Mouse (Mus musculus) gastrocnemius, adult 8-10 months (tissue): ENCODE results near the gene Ccnk. TPM values are rescaled to one million over a fixed set of nuclear protein-coding genes. Genes with fewer than 3 reads are reported as not detected.
A peak's percentile ranks its signal among the peaks of the same experiment; 100 is the strongest.

Source experiments
- DNase-seq, 2 experiments: peaks; one replicate each; pipeline ENCODE4 v3.0.0; 2022; ENCODE audit warnings: low spot score in 2 of 2
- total RNA-seq, 4 experiments: library from RNA; stranded (reverse); gene quantifications; 2 replicates each; pipeline ENCODE4 v1.2.4; 2022

Ccnk gene
- total RNA-seq, 4 experiments from 2014 or later = 133 to 150 (median 139) TPM

- peak; percentile 74 to 77 for DNase-seq
These were observed 8.2 kb downstream of the Ccnk start for GRCm38 (mm10) chr12:108187541-108188091.

GRCm38 (mm10) chr12:108193878-108194277, 14.5 kb downstream of the Ccnk start:
- DNase-seq = no peak

- DNase-seq = no peak
These were observed 16.4 kb downstream of the Ccnk start for GRCm38 (mm10) chr12:108195761-108196160.

- DNase-seq = no peak
These were observed 19.1 kb downstream of the Ccnk start for GRCm38 (mm10) chr12:108198447-108198846.

DNA sequence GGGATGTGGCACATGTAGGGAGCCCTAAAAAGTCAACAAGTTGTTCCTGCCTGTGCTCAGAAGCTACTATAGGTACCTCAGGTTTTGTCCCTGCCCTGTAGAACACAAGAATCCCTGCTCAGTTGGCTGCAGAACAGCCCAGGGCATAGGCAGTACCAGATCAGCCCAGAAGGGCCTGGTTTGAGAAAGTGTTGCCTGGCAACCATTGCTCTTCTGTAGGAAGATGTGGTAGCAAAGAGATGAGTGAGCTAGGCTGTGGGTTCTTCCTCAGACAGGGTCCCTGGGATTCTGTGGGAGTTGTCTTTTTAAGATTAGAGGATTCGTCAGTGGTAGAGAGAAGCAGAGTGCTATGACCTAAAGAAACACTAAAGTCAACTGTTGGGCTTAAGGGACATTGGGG, 20.7 kb downstream of the Ccnk start:
- no peak for DNase-seq

GRCm38 (mm10) chr12:108203895-108204294, 24.5 kb downstream of the Ccnk start:
- no peak for DNase-seq

- no peak for DNase-seq
These were observed 25.6 kb downstream of the Ccnk start for GRCm38 (mm10) chr12:108204978-108205377.

DNA sequence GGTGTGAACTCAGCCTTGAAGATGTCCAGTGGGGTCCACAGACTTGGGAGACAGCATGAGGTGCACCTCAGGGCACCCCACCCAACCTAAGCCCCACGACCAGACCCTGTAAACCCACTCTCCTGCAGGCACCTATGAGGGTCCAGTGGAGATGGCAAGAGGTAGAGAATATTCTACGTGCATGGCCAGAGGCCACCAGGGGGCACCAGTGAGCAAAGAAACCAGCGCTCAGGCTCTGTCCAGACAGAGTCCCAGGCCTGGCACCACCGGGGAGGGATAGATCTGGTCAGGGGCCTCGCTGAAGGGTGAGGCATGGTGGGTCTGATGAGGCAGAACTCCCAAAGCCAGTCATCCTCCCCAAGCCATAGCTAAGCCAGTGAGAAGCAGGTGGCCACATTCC, 27.3 kb downstream of the Ccnk start:
- peak; percentile 45 to 57 for DNase-seq

DNA sequence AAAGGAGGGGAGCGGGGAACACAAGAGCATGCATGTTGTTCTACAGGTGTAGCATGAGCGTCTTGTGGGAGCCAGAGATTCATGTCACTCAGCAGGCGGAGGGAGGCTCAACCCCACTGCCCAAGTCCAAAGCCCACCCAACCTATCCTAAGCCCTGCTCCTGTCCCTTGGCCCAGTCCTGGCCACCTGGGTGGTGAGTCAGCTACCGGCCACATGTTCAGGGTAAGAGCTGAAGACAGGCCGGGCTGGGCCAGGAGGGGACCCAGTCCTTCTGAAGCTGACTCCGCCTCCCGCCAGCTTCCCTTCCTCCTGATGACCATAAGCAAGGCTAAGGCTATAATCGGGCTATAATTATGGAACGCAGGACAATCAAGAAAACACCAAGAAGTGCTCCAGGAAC, 28.8 kb downstream of the Ccnk start:
- DNase-seq = no peak

DNA sequence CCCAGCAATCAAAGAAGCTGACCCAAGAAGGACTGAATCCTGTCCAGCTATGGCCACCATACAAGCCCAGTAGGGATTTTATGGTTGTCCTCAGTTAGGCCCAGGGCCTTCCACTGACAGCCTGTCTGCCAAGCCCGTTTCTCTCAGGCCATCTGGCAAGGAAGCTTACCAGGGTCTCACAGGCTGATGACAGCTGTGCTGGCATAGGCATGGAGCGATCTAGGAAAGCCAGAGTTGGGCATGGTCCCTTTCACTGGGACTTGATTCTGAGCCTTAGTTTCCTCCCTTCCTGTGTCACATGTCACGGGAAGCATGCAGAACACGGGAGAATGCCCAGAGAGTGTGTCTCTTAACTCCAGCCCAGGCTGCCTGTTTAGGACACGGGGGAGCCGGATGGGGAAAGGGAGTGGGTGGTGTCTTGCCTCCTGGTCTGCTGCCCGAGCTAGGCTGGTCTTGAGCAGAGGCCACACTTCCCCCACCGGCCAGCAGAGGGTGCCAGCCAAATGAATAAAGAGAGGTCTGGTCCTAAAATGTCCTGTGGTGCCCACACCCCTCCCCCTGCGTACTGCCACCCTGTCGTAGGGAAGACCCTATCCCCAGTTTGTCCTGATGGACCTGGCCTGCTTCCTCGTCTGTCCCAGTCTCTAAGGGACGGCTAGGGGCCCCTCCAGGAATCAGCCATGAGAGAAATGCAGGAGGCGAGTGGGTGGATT, 29.5 kb downstream of the Ccnk start:
- DNase-seq = peak; percentile 52 to 63

- DNase-seq = no peak
These were observed 31.2 kb downstream of the Ccnk start for GRCm38 (mm10) chr12:108210623-108211022.

DNA sequence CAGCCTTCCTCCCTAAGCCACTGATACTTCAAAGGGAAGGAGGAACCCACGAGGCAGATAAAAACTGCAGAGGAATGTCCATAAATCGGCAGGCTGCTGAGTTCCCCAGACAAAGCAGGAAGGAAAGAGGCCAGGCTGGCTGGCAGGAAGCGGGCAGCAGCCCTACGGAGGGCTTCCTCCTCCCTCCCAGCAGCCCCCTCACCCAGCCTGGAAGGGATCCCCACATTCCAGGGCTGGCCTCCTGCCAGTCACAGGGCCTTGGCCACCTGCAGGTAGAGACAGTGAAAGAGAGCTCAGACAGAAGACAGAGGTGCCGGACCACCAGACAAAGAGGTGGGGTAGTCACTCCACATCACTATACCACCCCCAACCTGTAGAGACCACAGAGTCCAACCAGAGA, 32.7 kb downstream of the Ccnk start:
- no peak for DNase-seq

- no peak for DNase-seq
These were observed 33.1 kb downstream of the Ccnk start for GRCm38 (mm10) chr12:108212476-108212875.

DNA sequence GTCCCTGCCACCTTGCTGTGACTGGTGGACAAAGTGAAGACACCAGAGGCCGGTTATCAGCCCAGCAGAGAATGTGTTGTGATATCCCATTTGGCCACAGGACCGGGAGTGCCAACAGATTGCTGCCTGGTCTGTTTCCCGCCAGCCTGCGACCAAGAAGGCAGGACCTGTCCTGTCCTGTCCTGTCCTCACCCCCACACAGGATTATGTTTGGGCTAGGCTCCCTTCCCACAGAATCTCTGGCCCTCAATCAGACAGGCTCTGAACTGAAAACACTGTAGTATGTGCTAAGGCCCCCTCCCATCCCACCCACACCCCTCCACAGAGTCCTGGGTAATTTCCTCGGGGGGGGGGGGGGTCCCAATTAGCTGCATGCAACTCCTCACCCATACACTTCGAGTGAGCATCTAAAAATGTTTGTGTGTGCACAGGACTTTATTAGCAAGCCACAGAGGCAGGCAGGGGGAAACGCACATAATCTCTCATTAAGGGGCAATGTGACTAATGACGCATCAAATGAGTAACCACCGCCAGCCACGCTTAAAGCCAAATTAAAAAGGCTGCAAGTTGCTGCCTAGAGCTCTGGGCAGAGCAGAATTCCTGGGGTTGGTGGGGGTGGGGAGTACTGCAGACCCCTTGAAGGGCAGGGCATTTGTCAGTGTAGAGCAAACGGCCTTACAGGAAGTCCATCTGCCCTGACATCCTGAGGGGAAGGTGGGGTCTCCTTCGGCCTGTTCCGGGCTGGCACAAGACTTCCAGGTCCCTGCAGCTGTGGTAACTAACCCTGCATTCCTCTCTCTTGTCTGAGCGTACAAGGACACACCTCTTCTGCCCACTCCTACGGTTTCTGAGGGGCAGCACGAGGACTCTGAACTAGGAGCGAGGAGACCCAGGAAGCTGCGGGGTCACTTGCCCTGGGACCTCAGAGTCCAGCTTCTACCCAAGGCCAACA, 34.0 kb downstream of the Ccnk start:
- no peak for DNase-seq

DNA sequence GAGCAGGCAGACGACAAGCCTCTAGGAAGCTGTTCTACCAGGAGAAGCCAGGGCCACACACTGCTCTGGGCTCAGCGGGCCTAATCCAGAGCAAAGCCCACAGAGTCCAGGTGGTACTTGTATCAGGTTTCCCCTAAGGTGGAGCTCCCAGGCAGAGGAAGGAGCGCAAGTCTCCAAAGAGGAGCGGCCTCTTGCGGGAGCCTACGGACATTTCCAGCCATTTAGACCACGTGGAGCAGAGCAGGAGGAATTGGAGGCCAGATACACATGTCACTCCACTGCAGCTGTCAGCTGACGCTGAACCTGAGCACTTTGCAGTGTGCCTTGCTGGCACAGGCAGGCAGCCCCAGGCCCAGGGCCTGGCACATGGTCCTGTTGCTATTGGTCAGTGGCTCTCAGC, 35.7 kb downstream of the Ccnk start:
- peak in 1 of 2 experiments; percentile 50 for DNase-seq

DNA sequence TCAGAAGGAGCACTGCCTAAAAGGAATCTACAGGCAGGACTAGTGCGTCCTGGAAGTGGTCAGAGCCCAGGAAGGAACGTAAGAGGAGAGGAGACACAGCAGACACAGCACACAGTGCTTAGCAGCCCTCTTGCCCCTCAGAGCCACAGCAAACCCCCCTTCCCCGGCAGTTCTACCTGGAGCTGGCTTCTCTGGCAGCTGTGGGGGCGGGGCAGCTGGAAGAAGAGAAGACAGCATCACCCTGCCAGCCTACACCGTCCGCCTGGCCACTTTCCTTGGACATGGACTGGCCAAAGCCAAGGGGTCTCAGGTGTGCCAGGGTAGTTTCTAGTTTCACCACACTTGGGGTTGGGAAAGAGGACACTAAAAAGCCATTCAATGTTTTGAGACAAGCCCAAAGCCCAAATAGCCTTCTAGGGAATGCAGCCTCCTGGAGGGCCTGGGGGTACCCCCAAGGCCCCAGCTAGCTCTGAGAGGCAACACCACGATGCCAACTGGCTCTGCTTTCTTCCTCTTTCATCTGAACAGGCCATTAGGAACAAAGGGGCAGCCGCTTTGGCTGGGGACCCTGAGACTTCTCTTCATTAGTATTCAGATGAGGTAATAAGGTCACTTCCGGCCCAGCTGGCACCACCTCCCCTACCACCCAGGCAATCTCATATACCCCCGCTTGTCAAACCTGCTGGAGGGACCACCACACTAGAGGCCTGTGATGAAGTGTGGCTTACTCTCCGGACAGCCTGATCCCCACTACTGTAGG, 37.4 kb downstream of the Ccnk start:
- DNase-seq = peak in 1 of 2 experiments; percentile 52

DNA sequence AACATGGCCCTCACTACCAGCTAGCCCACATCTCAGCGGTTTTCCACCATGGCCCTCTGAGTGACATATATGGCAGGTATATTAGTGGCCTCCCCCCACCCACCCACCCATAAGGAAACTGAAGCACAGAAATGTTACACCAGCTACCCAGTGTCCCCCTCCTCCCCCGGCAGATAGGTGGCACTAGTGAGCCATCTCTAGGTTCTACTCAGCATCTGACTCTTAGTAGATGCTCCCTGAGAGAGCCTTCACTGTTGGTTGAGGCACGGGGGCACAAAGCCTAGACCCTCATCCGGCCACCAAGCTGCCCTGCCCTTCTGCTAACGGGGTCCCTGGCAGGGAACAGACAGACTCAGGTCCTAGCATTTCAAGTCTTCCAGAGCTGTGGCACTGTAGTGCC, 38.2 kb downstream of the Ccnk start:
- no peak for DNase-seq

DNA sequence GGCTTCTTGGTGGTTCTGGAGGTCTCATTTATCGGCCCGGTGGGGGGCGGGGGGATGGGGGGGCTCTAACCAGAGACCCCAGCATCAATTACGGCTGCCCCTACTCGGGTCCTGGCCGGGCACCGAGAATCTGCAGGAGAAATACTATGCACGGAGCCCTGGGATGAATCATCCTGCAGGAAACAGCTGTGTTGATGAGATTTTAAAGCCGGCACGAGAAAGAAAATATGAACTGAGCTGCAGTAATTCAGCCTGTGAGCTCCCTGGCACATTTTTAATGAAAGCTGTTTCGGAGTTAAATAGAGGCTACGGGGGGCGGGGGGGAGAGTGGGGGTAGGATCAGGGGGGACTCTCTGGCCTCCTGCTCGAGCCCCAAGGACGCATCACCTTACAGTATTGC, 39.8 kb downstream of the Ccnk start:
- no peak for DNase-seq

DNA sequence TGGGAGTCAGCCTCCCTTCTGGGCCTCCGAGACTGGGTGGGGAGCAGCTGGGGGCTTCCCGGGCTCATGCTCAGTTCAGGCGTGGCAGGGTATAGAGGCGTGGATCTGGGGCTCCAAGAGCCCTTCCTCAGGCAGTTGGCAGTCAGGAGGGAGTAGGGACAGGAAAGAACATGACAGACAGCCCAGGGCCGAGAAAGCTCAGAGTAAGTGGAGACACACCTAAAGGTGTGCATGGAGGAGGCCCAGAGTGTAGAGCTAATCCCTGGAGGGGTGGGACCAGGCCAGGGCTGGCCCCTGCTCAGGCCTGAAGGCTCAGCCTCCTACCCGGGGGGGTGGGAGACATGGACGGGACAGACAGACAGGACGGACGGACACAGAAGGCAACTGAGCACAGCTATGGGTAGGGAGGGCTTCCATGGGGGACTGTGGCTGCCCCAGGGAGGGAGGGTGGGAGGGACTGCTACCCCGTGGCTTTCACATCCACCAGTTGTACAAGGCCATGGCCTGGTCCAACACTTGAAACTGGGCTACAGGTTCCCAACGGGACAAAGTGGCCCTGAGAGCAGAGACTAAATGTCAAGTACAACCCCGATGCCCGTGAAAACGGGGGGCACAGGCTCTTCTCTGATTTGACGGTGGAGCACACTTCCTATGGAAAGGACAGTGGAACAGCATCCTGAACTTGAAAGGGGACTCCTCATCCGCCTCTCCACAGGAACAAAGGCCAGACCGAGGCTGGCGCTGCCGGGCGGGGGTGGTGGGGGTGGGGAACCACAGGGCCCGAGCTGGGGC, 40.6 kb downstream of the Ccnk start:
- DNase-seq = no peak

DNA sequence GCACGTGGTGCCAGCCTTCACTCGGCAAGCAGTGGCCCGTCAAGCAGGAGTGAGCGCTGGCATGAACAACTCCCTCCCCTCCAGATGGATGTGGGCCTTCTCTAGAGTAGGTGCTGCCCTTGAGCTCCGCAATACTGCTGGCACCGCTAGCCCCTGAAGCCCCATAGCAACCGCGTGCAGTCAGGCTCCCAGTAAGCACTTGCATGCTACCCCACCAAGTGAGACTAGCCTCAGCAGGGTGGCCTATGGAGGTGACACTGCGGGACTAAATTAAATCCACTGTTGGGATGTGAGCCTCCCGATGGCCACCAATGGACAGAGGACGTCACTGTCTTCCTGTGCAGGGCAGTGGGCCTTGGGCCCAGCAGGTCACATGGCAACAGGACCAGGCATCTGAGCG, 41.2 kb downstream of the Ccnk start:
- no peak for DNase-seq

DNA sequence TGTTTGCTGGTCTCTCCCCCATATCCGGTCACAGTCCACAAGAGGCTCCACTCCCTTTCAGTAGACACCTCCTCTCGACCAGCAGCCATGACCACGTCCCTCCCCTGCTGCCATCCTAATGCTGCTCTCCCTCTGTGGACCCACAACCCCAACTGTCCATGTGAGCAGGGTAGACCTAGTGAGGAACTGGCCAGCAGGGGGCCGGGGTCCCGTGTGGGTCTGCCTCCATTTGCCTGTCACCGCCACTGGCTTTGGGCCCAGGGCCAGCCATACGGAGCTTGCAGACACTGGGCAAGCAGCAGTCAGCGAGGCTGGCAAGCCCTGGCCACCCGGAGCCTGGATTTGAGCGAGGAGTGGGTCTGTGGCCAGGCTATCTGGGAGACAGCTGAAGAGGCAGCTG, 41.8 kb downstream of the Ccnk start:
- DNase-seq = no peak
